Mouse (Mus musculus) monocyte, adult 59 days (primary cell): ENCODE data around the gene 2210418O10Rik. TPM values are rescaled to one million over a fixed set of nuclear protein-coding genes. Genes with fewer than 3 reads are reported as not detected.

Experiments used
- total RNA-seq, 2 experiments: library from RNA; stranded (reverse); gene quantifications; one replicate each; pipeline ENCODE4 v1.2.4; 2023

2210418O10Rik gene
- under 1 TPM; 0.58 to 0.70 TPM for total RNA-seq

GRCm38 (mm10) chr2:176226269-176226668 is at the start of gene 2210418O10Rik:
Gene 2210418O10Rik, plus strand, starts transcription at chr2:176226569.

Other genes starting within 250 kb of the 2210418O10Rik start
- gene Gm2004, start 76.7 kb upstream of the 2210418O10Rik start, total RNA-seq: 1 to 10 TPM in 1 of 2 experiments, under 1 TPM in 1; 0.58 to 1.2 TPM
- not detected for gene Gm11009, start 92.9 kb downstream of the 2210418O10Rik start, total RNA-seq
- not detected for gene Gm14435, start 197.0 kb downstream of the 2210418O10Rik start, total RNA-seq